Mouse (Mus musculus) stomach, embryonic 15.5 days (tissue): ENCODE measurements around the gene Shh. TPM values are rescaled to one million over a fixed set of nuclear protein-coding genes. Genes with fewer than 3 reads are reported as not detected.

Source experiments
- ATAC-seq: fragments of 200-750 bp; cut with Nextera tagmentation; 2 replicates; pipeline ENCODE4 v1.8.0; 2017; ENCODE audit warnings: low read depth, moderate number of reproducible peaks, moderate TSS enrichment; ENCODE audit not compliant: insufficient read depth, low FRiP score
- H3K27ac ChIP-seq: fragments of 300-500 bp; sonication (generic); 2 replicates; pipeline ENCODE4 v1.5.1; 2015; ENCODE audit warnings: mild to moderate bottlenecking, inconsistent platforms
- H3K27me3 ChIP-seq: fragments of 300-500 bp; sonication (generic); replicated peaks from 2 replicates; pipeline ENCODE4 v1.6.1; 2015; ENCODE audit warnings: inconsistent platforms
- H3K36me3 ChIP-seq: fragments of 300-500 bp; sonication (generic); 2 replicates; pipeline ENCODE4 v1.6.1; 2015; ENCODE audit warnings: inconsistent platforms
- H3K4me1 ChIP-seq: fragments of 300-500 bp; sonication (generic); 2 replicates; pipeline ENCODE4 v1.6.1; 2015; ENCODE audit warnings: inconsistent platforms
- H3K4me2 ChIP-seq: fragments of 300-500 bp; sonication (generic); 2 replicates; pipeline ENCODE4 v1.6.1; 2015; ENCODE audit warnings: mild to moderate bottlenecking, inconsistent platforms
- H3K4me3 ChIP-seq: fragments of 300-500 bp; sonication (generic); replicated peaks from 2 replicates; pipeline ENCODE4 v1.5.1; 2015; ENCODE audit warnings: inconsistent platforms
- H3K9ac ChIP-seq: fragments of 300-500 bp; sonication (generic); 2 replicates; pipeline ENCODE4 v1.6.1; 2015; ENCODE audit warnings: inconsistent platforms
- H3K9me3 ChIP-seq: fragments of 300-500 bp; sonication (generic); 2 replicates; pipeline ENCODE4 v1.6.1; 2016; ENCODE audit warnings: inconsistent platforms
- WGBS: fragments of 180-500 bp; shearing (Covaris S2); methylation state at CpG from one replicate; pipeline ENCODE4 v1.1.7; 2015; 5-methylcytosine and 5-hydroxymethylcytosine counted together
- polyA plus RNA-seq: library from polyadenylated mRNA; unstranded; fragments of >200 nt; fragmentation: Nextera tagmentation; extraction: Ambion mirVana; gene quantifications from 2 replicates; pipeline ENCODE4 v1.2.1, GENCODE M21; 2015

Shh gene
- polyA plus RNA-seq, 1 experiment from 2014 or later, result 7.4 TPM

GRCm38 (mm10) chr5:28418734-28419133 lies 48.3 kb downstream of the Shh start:
- Histone ChIP-seq H3K27me3 (no peaks in the 10 kb centered on the region), H3K9me3 (no peaks in the 10 kb centered on the region), H3K27ac (no peak overlapping the region), H3K9ac (no peak overlapping the region), H3K4me3 (no peak overlapping the region), H3K36me3 (peaks cover 27% of the 10 kb centered on the region), H3K4me2 (no peak overlapping the region), H3K4me1 (no peaks in the 10 kb centered on the region)
- no peak for ATAC-seq
- 82% methylated on average over 10 of the region's 10 CpGs for WGBS

GRCm38 (mm10) chr5:28416029-28416428 lies 51.0 kb downstream of the Shh start:
- peak; percentile 59; the same call in 1 of the 2 replicates for ATAC-seq
- Histone ChIP-seq H3K9me3 (no peaks in the 10 kb centered on the region), H3K9ac (no peak overlapping the region), H3K36me3 (peaks cover 43% of the 10 kb centered on the region), H3K27me3 (no peaks in the 10 kb centered on the region), H3K4me3 (no peak overlapping the region), H3K4me1 (no peaks in the 10 kb centered on the region), H3K27ac (no peak overlapping the region), H3K4me2 (no peak overlapping the region)

- no peak overlapping the region for H3K27ac ChIP-seq
- no peaks in the 10 kb centered on the region for H3K27me3 ChIP-seq
- WGBS, result 93% methylated on average over 3 of the region's 3 CpGs
- peaks cover 45% of the 10 kb centered on the region for H3K36me3 ChIP-seq
- no peak overlapping the region for H3K4me3 ChIP-seq
- ATAC-seq, result no peak
- no peak overlapping the region for H3K9ac ChIP-seq
- no peaks in the 10 kb centered on the region for H3K4me1 ChIP-seq
- H3K4me2 ChIP-seq, result no peak overlapping the region
- no peaks in the 10 kb centered on the region for H3K9me3 ChIP-seq
Observed at GRCm38 (mm10) chr5:28414076-28414475, 53.0 kb downstream of the Shh start.

- H3K4me3 ChIP-seq, result no peak overlapping the region
- no peaks in the 10 kb centered on the region for H3K27me3 ChIP-seq
- H3K9ac ChIP-seq, result no peak overlapping the region
- no peaks in the 10 kb centered on the region for H3K4me1 ChIP-seq
- WGBS, result 85% methylated on average over 5 of the region's 5 CpGs
- H3K27ac ChIP-seq, result no peak overlapping the region
- peaks cover 47% of the 10 kb centered on the region for H3K36me3 ChIP-seq
- H3K9me3 ChIP-seq, result no peaks in the 10 kb centered on the region
- ATAC-seq, result no peak
- H3K4me2 ChIP-seq, result no peak overlapping the region
Observed at GRCm38 (mm10) chr5:28413533-28413932, 53.5 kb downstream of the Shh start.

GRCm38 (mm10) chr5:28412006-28412685 lies 54.9 kb downstream of the Shh start:
- Histone ChIP-seq H3K36me3 (peaks cover 48% of the 10 kb centered on the region), H3K4me2 (no peak overlapping the region), H3K4me1 (no peaks in the 10 kb centered on the region), H3K27ac (no peak overlapping the region), H3K4me3 (no peak overlapping the region), H3K27me3 (no peaks in the 10 kb centered on the region), H3K9ac (no peak overlapping the region), H3K9me3 (no peaks in the 10 kb centered on the region)
- WGBS, result 70% methylated on average over 2 of the region's 2 CpGs
- no peak for ATAC-seq

Other genes with a start within 250 kb of the Shh start
- gene Cnpy1, start 221.4 kb downstream of the Shh start, polyA plus RNA-seq, result 0.21 and 0.39 TPM in 2 replicates
- gene Rbm33, start 150.1 kb downstream of the Shh start, polyA plus RNA-seq, result 11.6 and 12.1 TPM in 2 replicates